Mouse (Mus musculus) retina, postnatal 7 days (tissue): ENCODE measurements around the gene Syt15.

Source experiments
- DNase-seq: peaks from one replicate; pipeline ENCODE4 v3.0.0-alpha.2; 2012; ENCODE audit warnings: low read depth, low spot score

The Syt15 gene

GRCm38 (mm10) chr14:34219295-34219694, at the start of gene Syt15:
TSS of gene Syt15 (plus strand) at chr14:34219595.
- no peak for DNase-seq

- no peak for DNase-seq
Observed at GRCm38 (mm10) chr14:34171107-34171506, 48.3 kb upstream of the Syt15 start.

GRCm38 (mm10) chr14:34179351-34179750, 40.0 kb upstream of the Syt15 start:
- no peak for DNase-seq

GRCm38 (mm10) chr14:34183101-34183500, 36.3 kb upstream of the Syt15 start:
- DNase-seq = no peak

- no peak for DNase-seq
Observed at GRCm38 (mm10) chr14:34188629-34189028, 30.8 kb upstream of the Syt15 start.

GRCm38 (mm10) chr14:34190361-34190760, 29.0 kb upstream of the Syt15 start:
- DNase-seq = no peak

- no peak for DNase-seq
Observed at GRCm38 (mm10) chr14:34193879-34194278, 25.5 kb upstream of the Syt15 start.

GRCm38 (mm10) chr14:34195466-34195865, 23.9 kb upstream of the Syt15 start:
- DNase-seq = no peak

- no peak for DNase-seq
Observed at GRCm38 (mm10) chr14:34196706-34197105, 22.7 kb upstream of the Syt15 start.

GRCm38 (mm10) chr14:34200738-34201230, 18.6 kb upstream of the Syt15 start:
- DNase-seq = peak; percentile 23

- peak; percentile 21 for DNase-seq
Observed at GRCm38 (mm10) chr14:34201231-34202035, 18.0 kb upstream of the Syt15 start, which contains the start of gene Gprin2. TSS of gene Gprin2 (minus strand) at chr14:34201653.

- no peak for DNase-seq
Observed at GRCm38 (mm10) chr14:34207996-34208395, 11.4 kb upstream of the Syt15 start.

- DNase-seq = no peak
Observed at GRCm38 (mm10) chr14:34208651-34209050, 10.7 kb upstream of the Syt15 start.

GRCm38 (mm10) chr14:34209080-34209479, 10.3 kb upstream of the Syt15 start:
- no peak for DNase-seq

GRCm38 (mm10) chr14:34209942-34210341, 9.5 kb upstream of the Syt15 start:
- DNase-seq = no peak

- DNase-seq = no peak
Observed at GRCm38 (mm10) chr14:34215451-34216127, 3.8 kb upstream of the Syt15 start.

GRCm38 (mm10) chr14:34219786-34220198, 397 bp downstream of the Syt15 start:
- DNase-seq = no peak

- no peak for DNase-seq
Observed at GRCm38 (mm10) chr14:34220426-34220825, 1.0 kb downstream of the Syt15 start.

- no peak for DNase-seq
Observed at GRCm38 (mm10) chr14:34221416-34222077, 2.2 kb downstream of the Syt15 start.

- DNase-seq = no peak
Observed at GRCm38 (mm10) chr14:34223362-34223898, 4.0 kb downstream of the Syt15 start.

- no peak for DNase-seq
Observed at GRCm38 (mm10) chr14:34225986-34226385, 6.6 kb downstream of the Syt15 start.

GRCm38 (mm10) chr14:34226566-34226965, 7.2 kb downstream of the Syt15 start:
- no peak for DNase-seq
